Mouse (Mus musculus) liver, embryonic 11.5 days (tissue): ENCODE measurements around the gene Id1. TPM values are rescaled to one million over a fixed set of nuclear protein-coding genes. Genes with fewer than 3 reads are reported as not detected.

Source experiments
- ATAC-seq: fragments of 200-750 bp; cut with Nextera tagmentation; replicated peaks from 2 replicates; pipeline ENCODE4 v1.8.0; 2017; ENCODE audit warnings: moderate number of reproducible peaks, mild to moderate bottlenecking, moderate TSS enrichment, moderate library complexity; ENCODE audit not compliant: low FRiP score
- DNase-seq: peaks from one replicate; pipeline ENCODE4 v3.0.0-alpha.2; 2017; ENCODE audit warnings: low spot score
- H3K27ac ChIP-seq: fragments of 300-500 bp; sonication (generic); 2 replicates; pipeline ENCODE4 v1.5.1; 2014; ENCODE audit warnings: mild to moderate bottlenecking, low read depth, low read length, control low read depth
- H3K27me3 ChIP-seq: fragments of 300-500 bp; sonication (generic); replicated peaks from 2 replicates; pipeline ENCODE4 v1.6.1; 2014; ENCODE audit warnings: low read length, mixed read lengths; ENCODE audit not compliant: control insufficient read depth, insufficient read depth
- H3K36me3 ChIP-seq: fragments of 300-500 bp; sonication (generic); 2 replicates; pipeline ENCODE4 v1.6.1; 2014; ENCODE audit warnings: mild to moderate bottlenecking, low read length, moderate library complexity, mixed read lengths; ENCODE audit not compliant: control insufficient read depth, insufficient read depth
- H3K4me1 ChIP-seq: fragments of 300-500 bp; sonication (generic); replicated peaks from 2 replicates; pipeline ENCODE4 v1.6.1; 2014; ENCODE audit warnings: low read length, mixed read lengths; ENCODE audit not compliant: control insufficient read depth, insufficient read depth
- H3K4me2 ChIP-seq: fragments of 300-500 bp; sonication (generic); 2 replicates; pipeline ENCODE4 v1.6.1; 2014; ENCODE audit warnings: mild to moderate bottlenecking, control low read depth, moderate library complexity
- H3K4me3 ChIP-seq: fragments of 300-500 bp; sonication (generic); 2 replicates; pipeline ENCODE4 v1.5.1; 2014; ENCODE audit warnings: low read depth, low read length, control low read depth
- H3K9ac ChIP-seq: fragments of 300-500 bp; sonication (generic); 2 replicates; pipeline ENCODE4 v1.6.1; 2014; ENCODE audit warnings: low read depth, low read length, control low read depth
- H3K9me3 ChIP-seq: fragments of 300-500 bp; sonication (generic); 2 replicates; pipeline ENCODE4 v1.6.1; 2016; ENCODE audit warnings: low read length, inconsistent platforms, mixed read lengths; ENCODE audit not compliant: control insufficient read depth
- WGBS: fragments of 180-500 bp; shearing (Covaris S2); extraction: QIAGEN DNeasy Blood & Tissue Kit; methylation state at CpG from one replicate; pipeline ENCODE4 v1.1.7; 2014; 5-methylcytosine and 5-hydroxymethylcytosine counted together
- polyA plus RNA-seq: library from polyadenylated mRNA; unstranded; fragments of >200 nt; fragmentation: Nextera tagmentation; extraction: Ambion mirVana; gene quantifications from 2 replicates; pipeline ENCODE4 v1.2.1, GENCODE M21; 2014

Gene Id1
- 52.7 and 56.3 TPM in 2 replicates for polyA plus RNA-seq

- Histone ChIP-seq H3K36me3 (no peaks in the 10 kb centered on the region), H3K9ac (peak within 1 kb of the TSS; percentile 87), H3K4me2 (peak within 1 kb of the TSS; percentile 95), H3K4me3 (peak within 1 kb of the TSS; percentile 78), H3K27me3 (no peaks in the 10 kb centered on the region), H3K4me1 (peaks cover 55% of the 10 kb centered on the region), H3K27ac (peak within 1 kb of the TSS; percentile 93), H3K9me3 (no peaks in the 10 kb centered on the region)
- WGBS, result under 1% methylated on average over 28 of the region's 28 CpGs
- DNase-seq (peak; percentile 94), ATAC-seq (peak; percentile 76)
Measured at GRCm38 (mm10) chr2:152736090-152736601, at the start of gene Id1. Gene Id1 (plus strand): TSS chr2:152736251.

GRCm38 (mm10) chr2:152686399-152686798, 49.7 kb upstream of the Id1 start:
- 55% methylated on average over 12 of the region's 12 CpGs for WGBS
- Histone ChIP-seq H3K36me3 (peaks cover 69% of the 10 kb centered on the region), H3K4me3 (peak overlapping the region; percentile 51), H3K27me3 (no peaks in the 10 kb centered on the region), H3K9ac (peak overlapping the region; percentile 21; the same call in 1 of the 2 replicates), H3K9me3 (no peaks in the 10 kb centered on the region), H3K27ac (no peak overlapping the region), H3K4me1 (no peaks in the 10 kb centered on the region; the same call in 1 of the 2 replicates), H3K4me2 (peak overlapping the region; percentile 53)
- ATAC-seq (no peak), DNase-seq (no peak)

- peak within 1 kb of the TSS; percentile 51 for H3K4me3 ChIP-seq
- WGBS, result 56% methylated on average over 45 of the region's 45 CpGs
- peaks cover 65% of the 10 kb centered on the region for H3K36me3 ChIP-seq
- H3K4me1 ChIP-seq, result no peaks in the 10 kb centered on the region; the same call in 1 of the 2 replicates
- DNase-seq, result peak; percentile 84
- no peak within 1 kb of the TSS for H3K27ac ChIP-seq
- peak; percentile 94 for ATAC-seq
- H3K4me2 ChIP-seq, result peak within 1 kb of the TSS; percentile 60
- no peaks in the 10 kb centered on the region for H3K9me3 ChIP-seq
- peak within 1 kb of the TSS; percentile 42 for H3K9ac ChIP-seq
- no peaks in the 10 kb centered on the region for H3K27me3 ChIP-seq
Measured at GRCm38 (mm10) chr2:152686806-152687267, 49.2 kb upstream of the Id1 start, which contains the start of gene Mcts2. Gene Mcts2 (plus strand): TSS chr2:152687035.

GRCm38 (mm10) chr2:152691564-152692217, 44.4 kb upstream of the Id1 start:
- Histone ChIP-seq H3K36me3 (peaks cover 31% of the 10 kb centered on the region), H3K9me3 (no peaks in the 10 kb centered on the region), H3K9ac (no peak overlapping the region), H3K4me1 (peaks cover 6% of the 10 kb centered on the region), H3K27ac (no peak overlapping the region), H3K27me3 (no peaks in the 10 kb centered on the region), H3K4me3 (no peak overlapping the region), H3K4me2 (no peak overlapping the region)
- WGBS, result 76% methylated on average over 7 of the region's 7 CpGs
- no peak for DNase-seq
- ATAC-seq, result no peak

GRCm38 (mm10) chr2:152693233-152693632, 42.8 kb upstream of the Id1 start:
- Histone ChIP-seq H3K27me3 (no peaks in the 10 kb centered on the region), H3K9me3 (no peaks in the 10 kb centered on the region), H3K27ac (no peak overlapping the region), H3K4me2 (peak overlapping the region; percentile 41), H3K4me3 (no peak overlapping the region), H3K4me1 (peaks cover 6% of the 10 kb centered on the region), H3K36me3 (peaks cover 33% of the 10 kb centered on the region), H3K9ac (0 out of 2 replicates have a peak overlapping the region, but pooled peaks have one; percentile 0)
- DNase-seq (peak; percentile 70), ATAC-seq (no peak)
- WGBS, result 9% methylated on average over 9 of the region's 9 CpGs

GRCm38 (mm10) chr2:152693735-152694134, 42.3 kb upstream of the Id1 start:
- Histone ChIP-seq H3K4me3 (no peak overlapping the region), H3K27ac (peak overlapping the region; percentile 22; the same call in 1 of the 2 replicates)

GRCm38 (mm10) chr2:152694708-152695107, 41.3 kb upstream of the Id1 start:
- 68% methylated on average over 7 of the region's 7 CpGs for WGBS
- Histone ChIP-seq H3K4me3 (no peak overlapping the region), H3K9me3 (no peaks in the 10 kb centered on the region), H3K27ac (no peak overlapping the region), H3K4me2 (no peak overlapping the region), H3K4me1 (peaks cover 6% of the 10 kb centered on the region; the same call in 1 of the 2 replicates), H3K9ac (no peak overlapping the region), H3K27me3 (no peaks in the 10 kb centered on the region), H3K36me3 (peaks cover 30% of the 10 kb centered on the region)
- DNase-seq (no peak), ATAC-seq (no peak)

More at GRCm38 (mm10) chr2:152693735-152694134, 42.3 kb upstream of the Id1 start:
- no peak for DNase-seq
- Histone ChIP-seq H3K27me3 (no peaks in the 10 kb centered on the region), H3K9ac (0 out of 2 replicates have a peak overlapping the region, but pooled peaks have one; percentile 0), H3K4me1 (peaks cover 6% of the 10 kb centered on the region; the same call in 1 of the 2 replicates), H3K36me3 (peaks cover 32% of the 10 kb centered on the region), H3K4me2 (peak overlapping the region; percentile 41), H3K9me3 (no peaks in the 10 kb centered on the region)
- WGBS, result 89% methylated on average over 13 of the region's 13 CpGs
- no peak for ATAC-seq

- Histone ChIP-seq H3K27me3 (no peaks in the 10 kb centered on the region), H3K36me3 (peaks cover 40% of the 10 kb centered on the region), H3K4me1 (peaks cover 6% of the 10 kb centered on the region; the same call in 1 of the 2 replicates), H3K9me3 (no peaks in the 10 kb centered on the region), H3K4me2 (no peak overlapping the region), H3K9ac (no peak overlapping the region), H3K27ac (no peak overlapping the region), H3K4me3 (no peak overlapping the region)
- ATAC-seq (no peak), DNase-seq (no peak)
- WGBS, result 75% methylated on average over 10 of the region's 10 CpGs
Measured at GRCm38 (mm10) chr2:152696016-152696415, 40.0 kb upstream of the Id1 start.
